Mouse (Mus musculus): ENCODE results near the gene Rbfox3. TPM values are rescaled to one million over a fixed set of nuclear protein-coding genes. Genes with fewer than 3 reads are reported as not detected.
A peak's percentile ranks its signal among the peaks of the same experiment; 100 is the strongest.

Rbfox3 gene
- polyA plus RNA-seq, 1 experiment, result 117 TPM

DNA sequence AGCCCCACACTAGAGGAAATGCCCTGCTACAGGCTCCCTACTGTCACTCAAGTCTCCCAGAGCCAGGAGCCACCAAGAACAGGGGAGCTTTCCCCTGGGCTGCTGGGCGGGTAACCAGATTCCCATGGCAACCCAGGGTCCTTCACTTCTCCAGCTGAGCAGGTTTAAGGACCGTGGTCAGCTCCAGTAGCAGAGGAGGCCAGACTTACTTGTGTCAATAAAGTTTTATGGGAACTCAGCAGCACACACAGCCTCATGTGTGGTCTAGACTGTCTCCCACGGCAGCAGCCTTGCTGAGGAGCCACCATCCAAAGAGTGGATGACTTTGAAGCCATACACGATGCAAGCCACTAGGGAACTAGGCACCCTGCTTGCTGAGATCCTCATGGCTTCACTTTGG is 365.7 kb downstream of the Rbfox3 start:
- TF ChIP-seq CTCF (IDR thresholded peaks at IDR 0.05; ENCODE audit: extremely low read depth, insufficient read depth, low read length), result no peak
- TF ChIP-seq POLR2A (IDR thresholded peaks at IDR 0.05; ENCODE audit: extremely low read depth, insufficient read depth, low read length), result no peak
- H3K4me1 ChIP-seq (ENCODE audit: control insufficient read depth, insufficient read depth, low read length), result peaks cover 5% of the 10 kb centered on the region

GRCm38 (mm10) chr11:118544564-118544963 is 366.8 kb downstream of the Rbfox3 start:
- Histone ChIP-seq H3K4me1 (ENCODE audit: control insufficient read depth, insufficient read depth, low read length) (peaks cover 5% of the 10 kb centered on the region), H3K4me3 (ENCODE audit: insufficient read depth, low read length) (no peak overlapping the region), H3K27ac (ENCODE audit: insufficient read depth, low read length) (no peak overlapping the region)
- TF ChIP-seq CTCF (IDR thresholded peaks at IDR 0.05; ENCODE audit: extremely low read depth, insufficient read depth, low read length) (no peak), POLR2A (IDR thresholded peaks at IDR 0.05; ENCODE audit: extremely low read depth, insufficient read depth, low read length) (no peak)

More for the DNA sequence above, 365.7 kb downstream of the Rbfox3 start:
- Histone ChIP-seq H3K4me3 (ENCODE audit: insufficient read depth, low read length) (no peak overlapping the region), H3K27ac (ENCODE audit: insufficient read depth, low read length) (no peak overlapping the region)

- H3K27ac ChIP-seq (ENCODE audit: insufficient read depth, low read length), result no peak overlapping the region
- H3K4me1 ChIP-seq (ENCODE audit: control insufficient read depth, insufficient read depth, low read length), result peaks cover 2% of the 10 kb centered on the region; the same call in 1 of the 2 replicates
- no peak overlapping the region for H3K4me3 ChIP-seq (ENCODE audit: insufficient read depth, low read length)
- no peak for TF ChIP-seq CTCF (IDR thresholded peaks at IDR 0.05; ENCODE audit: extremely low read depth, insufficient read depth, low read length)
- TF ChIP-seq POLR2A (IDR thresholded peaks at IDR 0.05; ENCODE audit: extremely low read depth, insufficient read depth, low read length), result no peak
Measured at GRCm38 (mm10) chr11:118542906-118543305, 368.5 kb downstream of the Rbfox3 start.

GRCm38 (mm10) chr11:118540411-118541026 is 370.9 kb downstream of the Rbfox3 start:
- no peak for TF ChIP-seq CTCF (IDR thresholded peaks at IDR 0.05; ENCODE audit: extremely low read depth, insufficient read depth, low read length)
- TF ChIP-seq POLR2A (IDR thresholded peaks at IDR 0.05; ENCODE audit: extremely low read depth, insufficient read depth, low read length), result no peak
- Histone ChIP-seq H3K4me3 (ENCODE audit: insufficient read depth, low read length) (no peak overlapping the region), H3K27ac (ENCODE audit: insufficient read depth, low read length) (no peak overlapping the region), H3K4me1 (ENCODE audit: control insufficient read depth, insufficient read depth, low read length) (peaks cover 2% of the 10 kb centered on the region; the same call in 1 of the 2 replicates)

DNA sequence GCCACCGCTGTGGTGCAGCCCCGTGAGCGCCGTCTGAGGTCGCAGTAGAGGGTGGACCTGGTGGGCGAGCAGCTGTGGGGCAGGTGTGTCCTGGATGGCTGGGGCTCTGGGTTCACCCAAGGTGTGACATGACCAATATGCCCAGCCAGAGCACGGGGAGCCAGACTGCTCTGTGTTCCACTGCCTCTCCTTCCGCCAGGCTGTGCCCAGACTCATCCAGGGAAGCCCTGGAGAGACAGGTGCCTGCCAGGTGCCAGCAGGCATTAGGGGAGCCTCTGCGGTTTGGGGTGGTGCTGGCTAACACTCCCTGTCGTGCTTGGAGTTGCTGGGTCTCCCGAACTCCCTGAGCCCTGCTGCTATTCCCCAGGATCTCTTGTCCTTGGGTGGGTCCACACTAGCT is 373.4 kb downstream of the Rbfox3 start:
- TF ChIP-seq POLR2A (IDR thresholded peaks at IDR 0.05; ENCODE audit: extremely low read depth, insufficient read depth, low read length) (no peak), CTCF (IDR thresholded peaks at IDR 0.05; ENCODE audit: extremely low read depth, insufficient read depth, low read length) (no peak)
- Histone ChIP-seq H3K27ac (ENCODE audit: insufficient read depth, low read length) (no peak overlapping the region), H3K4me3 (ENCODE audit: insufficient read depth, low read length) (no peak overlapping the region), H3K4me1 (ENCODE audit: control insufficient read depth, insufficient read depth, low read length) (peaks cover 4% of the 10 kb centered on the region; the same call in 1 of the 2 replicates)

DNA sequence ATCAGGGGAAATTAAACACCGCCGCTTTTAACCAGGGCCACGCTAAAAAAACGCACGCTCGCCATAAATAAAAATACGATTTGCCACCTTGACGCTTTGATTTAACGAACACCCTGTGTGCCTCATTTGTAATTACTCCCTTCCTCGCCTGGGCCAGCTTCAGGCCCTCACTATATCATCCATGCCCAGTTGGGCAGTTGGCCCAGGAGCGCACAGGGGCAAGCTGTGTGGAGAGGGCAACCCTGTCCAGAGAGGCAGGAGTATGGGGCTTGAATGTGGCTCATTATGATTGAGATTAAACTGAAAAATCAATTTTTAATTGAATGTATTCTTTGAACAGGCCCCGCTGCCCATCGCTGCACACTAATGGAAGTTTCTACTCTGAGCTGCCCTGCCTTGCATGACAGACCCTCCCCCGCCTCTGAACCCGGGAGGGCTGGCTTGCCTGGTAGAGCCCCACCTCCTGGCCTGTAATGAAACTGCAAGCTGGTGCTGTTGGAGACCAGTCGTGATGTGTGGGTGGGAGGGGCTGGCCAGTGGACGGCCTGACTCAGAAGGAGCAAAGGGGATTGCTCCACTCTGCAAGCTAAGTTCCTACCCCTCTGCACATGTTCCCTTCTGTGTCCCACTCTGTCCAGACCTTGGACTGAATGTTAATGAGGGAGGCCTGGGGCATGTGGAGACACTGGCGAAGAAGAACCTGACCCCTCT is 376.9 kb downstream of the Rbfox3 start:
- no peak overlapping the region for H3K4me3 ChIP-seq (ENCODE audit: insufficient read depth, low read length)
- TF ChIP-seq POLR2A (IDR thresholded peaks at IDR 0.05; ENCODE audit: extremely low read depth, insufficient read depth, low read length) (no peak), CTCF (IDR thresholded peaks at IDR 0.05; ENCODE audit: extremely low read depth, insufficient read depth, low read length) (peak; percentile 43)
- peaks cover 14% of the 10 kb centered on the region for H3K4me1 ChIP-seq (ENCODE audit: control insufficient read depth, insufficient read depth, low read length)
- H3K27ac ChIP-seq (ENCODE audit: insufficient read depth, low read length), result no peak overlapping the region

DNA sequence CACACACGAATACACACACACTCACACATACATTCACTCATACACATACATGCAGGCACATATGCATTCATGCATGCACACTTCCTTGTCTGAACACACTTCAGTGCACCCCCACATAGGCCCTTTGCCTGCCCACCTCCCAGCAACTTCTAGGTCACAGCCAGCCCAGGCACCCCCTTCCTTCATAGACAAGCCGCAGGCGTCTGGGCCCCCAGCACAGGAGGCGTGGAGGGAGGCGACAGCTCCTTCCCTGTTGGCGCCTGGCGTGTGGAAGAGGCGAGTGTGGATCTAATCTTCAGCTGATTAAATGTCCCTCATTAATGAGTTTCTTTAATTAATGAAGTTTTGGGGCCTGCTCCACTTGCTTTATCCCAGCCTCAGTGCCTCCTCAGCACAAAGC is 381.1 kb downstream of the Rbfox3 start:
- Histone ChIP-seq H3K27ac (ENCODE audit: insufficient read depth, low read length) (no peak overlapping the region), H3K4me1 (ENCODE audit: control insufficient read depth, insufficient read depth, low read length) (peaks cover 19% of the 10 kb centered on the region), H3K4me3 (ENCODE audit: insufficient read depth, low read length) (no peak overlapping the region)
- TF ChIP-seq CTCF (IDR thresholded peaks at IDR 0.05; ENCODE audit: extremely low read depth, insufficient read depth, low read length), result no peak
- no peak for TF ChIP-seq POLR2A (IDR thresholded peaks at IDR 0.05; ENCODE audit: extremely low read depth, insufficient read depth, low read length)

DNA sequence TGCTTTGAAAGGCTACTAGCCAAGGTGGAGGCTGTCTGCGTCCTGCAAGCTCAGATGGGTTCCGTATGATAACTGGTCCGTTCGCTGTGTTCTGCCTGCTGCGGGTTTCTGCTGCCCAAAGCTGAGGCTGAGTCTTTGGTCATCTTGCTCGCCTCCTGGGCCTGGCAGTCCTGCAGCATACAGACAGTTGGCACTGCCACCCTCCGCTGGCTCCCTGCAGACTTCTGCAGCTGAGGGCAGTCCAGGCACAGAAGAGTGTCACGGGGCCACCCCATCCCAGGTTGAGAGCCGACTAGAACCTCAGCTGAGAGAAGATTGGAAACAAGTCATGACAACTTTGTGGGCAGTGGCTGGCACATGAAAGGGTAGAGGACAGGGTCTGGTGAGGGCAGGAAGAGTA is 382.6 kb downstream of the Rbfox3 start:
- Histone ChIP-seq H3K27ac (ENCODE audit: insufficient read depth, low read length) (no peak overlapping the region), H3K4me1 (ENCODE audit: control insufficient read depth, insufficient read depth, low read length) (peaks cover 19% of the 10 kb centered on the region), H3K4me3 (ENCODE audit: insufficient read depth, low read length) (no peak overlapping the region)
- TF ChIP-seq CTCF (IDR thresholded peaks at IDR 0.05; ENCODE audit: extremely low read depth, insufficient read depth, low read length) (no peak), POLR2A (IDR thresholded peaks at IDR 0.05; ENCODE audit: extremely low read depth, insufficient read depth, low read length) (no peak)

GRCm38 (mm10) chr11:118525059-118525458 is 386.3 kb downstream of the Rbfox3 start:
- TF ChIP-seq CTCF (IDR thresholded peaks at IDR 0.05; ENCODE audit: extremely low read depth, insufficient read depth, low read length) (no peak), POLR2A (IDR thresholded peaks at IDR 0.05; ENCODE audit: extremely low read depth, insufficient read depth, low read length) (no peak)
- H3K4me1 ChIP-seq (ENCODE audit: control insufficient read depth, insufficient read depth, low read length), result peaks cover 6% of the 10 kb centered on the region

More at GRCm38 (mm10) chr11:118525059-118525458, 386.3 kb downstream of the Rbfox3 start:
- H3K27ac ChIP-seq (ENCODE audit: insufficient read depth, low read length), result no peak overlapping the region
- no peak overlapping the region for H3K4me3 ChIP-seq (ENCODE audit: insufficient read depth, low read length)
